Mouse (Mus musculus): Measurements from ENCODE around the gene Osm. TPM values are rescaled to one million over a fixed set of nuclear protein-coding genes. Genes with fewer than 3 reads are reported as not detected.
A peak's percentile ranks its signal among the peaks of the same experiment; 100 is the strongest.

Osm gene
- polyA plus RNA-seq, 1 experiment from 2014 or later = 0.55 TPM

DNA sequence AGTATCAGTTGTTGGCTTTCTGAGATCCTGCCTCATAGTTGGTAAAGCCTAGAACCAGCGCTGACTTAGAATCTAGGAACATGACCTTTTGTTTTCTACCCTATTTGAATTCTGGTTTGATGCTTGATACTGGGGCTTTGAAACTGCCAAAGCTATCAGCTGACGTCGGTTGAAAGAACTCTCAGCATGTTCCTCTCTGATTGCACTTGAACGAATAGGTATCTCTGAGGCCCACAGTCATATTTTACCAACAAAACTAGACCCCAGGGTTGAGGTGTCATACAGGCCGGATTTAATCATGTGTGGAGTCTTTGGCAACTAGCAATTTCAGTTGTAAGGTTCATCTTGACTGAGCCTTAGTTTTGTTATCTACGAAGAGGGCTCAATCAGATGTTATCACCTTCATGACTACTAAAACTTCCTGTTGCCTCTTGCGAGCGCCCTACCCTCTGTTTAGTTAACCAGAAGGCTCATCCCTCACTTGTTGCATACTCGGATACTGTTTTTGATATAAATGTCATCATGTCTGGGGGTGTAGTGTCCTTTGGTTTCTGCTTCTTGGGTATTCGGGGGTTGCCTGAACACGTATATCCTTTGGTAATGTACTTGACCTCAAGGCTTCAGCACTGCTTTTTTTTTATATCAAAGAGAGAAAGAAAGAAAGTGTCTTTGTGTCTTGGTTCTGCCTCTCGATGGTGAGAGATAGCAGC, 33.1 kb upstream of the Osm start:
- peak overlapping the region; percentile 4; the same call in 1 of the 2 replicates for H3K9ac ChIP-seq
- no peak overlapping the region for H3K4me2 ChIP-seq
- no peaks in the 10 kb centered on the region for H3K27me3 ChIP-seq (replicated peaks)
- WGBS (ENCODE audit: insufficient replicate concordance) = 45% methylated on average over 12 of the region's 12 CpGs
- H3K9me3 ChIP-seq (replicated peaks) = no peaks in the 10 kb centered on the region
- peaks cover 11% of the 10 kb centered on the region for H3K36me3 ChIP-seq
- H3K4me3 ChIP-seq = no peak overlapping the region
- peaks cover 21% of the 10 kb centered on the region for H3K4me1 ChIP-seq
- H3K27ac ChIP-seq = peak overlapping the region; percentile 33
- ATAC-seq = no peak

GRCm38 (mm10) chr11:4203705-4204074, 32.5 kb upstream of the Osm start:
- Histone ChIP-seq H3K27ac (peak overlapping the region; percentile 33), H3K4me3 (no peak overlapping the region), H3K4me2 (no peak overlapping the region), H3K4me1 (peaks cover 21% of the 10 kb centered on the region), H3K27me3 (replicated peaks) (no peaks in the 10 kb centered on the region), H3K9me3 (replicated peaks) (no peaks in the 10 kb centered on the region), H3K9ac (peak overlapping the region; percentile 4; the same call in 1 of the 2 replicates), H3K36me3 (peaks cover 16% of the 10 kb centered on the region)
- WGBS (ENCODE audit: insufficient replicate concordance) = 35% methylated on average over 2 of the region's 2 CpGs
- no peak for ATAC-seq

- H3K9ac ChIP-seq = no peak overlapping the region
- no peaks in the 10 kb centered on the region for H3K9me3 ChIP-seq (replicated peaks)
- peaks cover 21% of the 10 kb centered on the region for H3K4me1 ChIP-seq
- no peaks in the 10 kb centered on the region for H3K27me3 ChIP-seq (replicated peaks)
- H3K4me2 ChIP-seq = no peak overlapping the region
- no peak overlapping the region for H3K27ac ChIP-seq
- WGBS (ENCODE audit: insufficient replicate concordance) = 83% methylated on average over 5 of the region's 5 CpGs
- no peak overlapping the region for H3K4me3 ChIP-seq
- ATAC-seq = no peak
- peaks cover 28% of the 10 kb centered on the region for H3K36me3 ChIP-seq
These were observed 31.0 kb upstream of the Osm start for GRCm38 (mm10) chr11:4205097-4205655.

DNA sequence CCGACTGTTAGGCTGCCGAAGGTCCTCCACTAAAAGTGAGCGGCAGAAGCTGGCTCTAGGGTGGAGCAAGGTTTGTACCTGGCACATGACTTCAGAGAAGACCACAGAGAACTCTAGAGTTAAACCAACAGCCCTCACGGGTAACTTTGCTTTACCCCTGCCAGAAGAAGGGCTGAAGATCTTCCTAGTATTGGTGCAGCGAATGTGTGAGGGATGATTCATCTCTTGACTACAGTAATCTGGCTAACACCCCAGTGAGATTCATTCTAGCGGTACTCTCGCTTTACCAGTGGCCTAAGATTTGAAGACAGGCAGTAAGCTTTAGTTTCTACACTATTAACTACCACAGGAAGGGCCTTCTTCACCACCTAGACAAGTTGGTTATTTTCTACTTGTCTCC, 30.3 kb upstream of the Osm start:
- WGBS (ENCODE audit: insufficient replicate concordance) = 70% methylated on average over 7 of the region's 7 CpGs
- Histone ChIP-seq H3K4me1 (peaks cover 21% of the 10 kb centered on the region), H3K36me3 (peaks cover 35% of the 10 kb centered on the region), H3K4me2 (no peak overlapping the region), H3K9ac (no peak overlapping the region), H3K27me3 (replicated peaks) (no peaks in the 10 kb centered on the region), H3K9me3 (replicated peaks) (no peaks in the 10 kb centered on the region), H3K27ac (no peak overlapping the region), H3K4me3 (no peak overlapping the region)
- no peak for ATAC-seq

DNA sequence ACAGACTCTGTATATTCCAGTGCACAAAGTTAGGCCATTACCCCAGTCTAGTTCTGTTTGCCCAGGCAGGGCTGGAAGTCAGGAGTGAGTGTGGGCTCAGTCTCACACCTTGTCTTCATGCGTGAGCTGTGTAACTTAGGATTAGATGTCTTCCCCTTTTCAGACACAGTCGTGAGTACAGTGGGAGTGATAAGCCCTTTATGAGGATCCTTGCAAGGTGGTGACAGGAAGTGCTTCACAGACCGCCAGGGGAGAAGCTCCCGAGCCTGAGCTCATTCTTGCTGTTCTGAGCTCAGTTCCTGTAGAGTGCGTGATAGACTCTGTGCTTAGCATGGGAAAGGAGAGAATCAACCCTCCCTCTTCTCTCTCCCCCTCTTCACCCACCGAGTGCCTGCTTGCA, 29.7 kb upstream of the Osm start:
- ATAC-seq = no peak
- 21% methylated on average over 6 of the region's 6 CpGs for WGBS (ENCODE audit: insufficient replicate concordance)

GRCm38 (mm10) chr11:4207655-4208054, 28.6 kb upstream of the Osm start:
- WGBS (ENCODE audit: insufficient replicate concordance) = 84% methylated on average over 9 of the region's 9 CpGs

More for the DNA sequence above, 29.7 kb upstream of the Osm start:
- H3K9me3 ChIP-seq (replicated peaks) = no peaks in the 10 kb centered on the region
- no peaks in the 10 kb centered on the region for H3K27me3 ChIP-seq (replicated peaks)
- H3K4me1 ChIP-seq = peaks cover 21% of the 10 kb centered on the region
- no peak overlapping the region for H3K9ac ChIP-seq
- H3K4me3 ChIP-seq = no peak overlapping the region
- no peak overlapping the region for H3K27ac ChIP-seq
- H3K4me2 ChIP-seq = no peak overlapping the region
- H3K36me3 ChIP-seq = peaks cover 39% of the 10 kb centered on the region

DNA sequence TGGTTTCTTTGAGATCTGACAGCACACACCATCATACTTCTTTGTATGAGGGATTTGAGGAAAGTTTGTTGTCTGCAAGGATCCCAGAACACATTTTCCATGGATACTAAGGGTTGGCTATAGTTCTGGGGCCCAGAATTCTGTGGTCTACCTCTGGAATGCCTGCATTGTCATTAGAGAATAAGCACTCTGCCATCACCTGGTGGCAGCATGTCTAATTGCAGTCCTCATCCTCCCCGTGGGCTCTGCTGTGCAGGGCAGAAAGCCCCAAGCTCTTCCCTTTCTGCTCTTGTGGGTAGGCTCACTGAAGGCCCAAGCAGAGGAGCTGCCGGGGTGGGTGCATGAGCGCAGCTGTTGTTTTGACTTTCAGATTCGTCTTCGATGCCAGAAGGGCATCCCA, 26.7 kb upstream of the Osm start:
- H3K36me3 ChIP-seq = peaks cover 63% of the 10 kb centered on the region
- no peak overlapping the region for H3K4me3 ChIP-seq
- H3K27me3 ChIP-seq (replicated peaks) = no peaks in the 10 kb centered on the region
- H3K4me1 ChIP-seq = peaks cover 3% of the 10 kb centered on the region; the same call in 1 of the 2 replicates
- no peak for ATAC-seq
- H3K27ac ChIP-seq = no peak overlapping the region
- H3K9me3 ChIP-seq (replicated peaks) = no peaks in the 10 kb centered on the region
- 70% methylated on average over 5 of the region's 5 CpGs for WGBS (ENCODE audit: insufficient replicate concordance)
- H3K4me2 ChIP-seq = no peak overlapping the region
- H3K9ac ChIP-seq = no peak overlapping the region

More at GRCm38 (mm10) chr11:4207655-4208054, 28.6 kb upstream of the Osm start:
- no peak overlapping the region for H3K4me2 ChIP-seq
- ATAC-seq = no peak
- no peak overlapping the region for H3K27ac ChIP-seq
- H3K4me3 ChIP-seq = no peak overlapping the region
- H3K9me3 ChIP-seq (replicated peaks) = no peaks in the 10 kb centered on the region
- H3K36me3 ChIP-seq = peaks cover 49% of the 10 kb centered on the region
- H3K9ac ChIP-seq = no peak overlapping the region
- peaks cover 17% of the 10 kb centered on the region for H3K4me1 ChIP-seq
- H3K27me3 ChIP-seq (replicated peaks) = no peaks in the 10 kb centered on the region

- peaks cover 3% of the 10 kb centered on the region; the same call in 1 of the 2 replicates for H3K4me1 ChIP-seq
- ATAC-seq = no peak
- no peaks in the 10 kb centered on the region for H3K27me3 ChIP-seq (replicated peaks)
- H3K4me3 ChIP-seq = no peak overlapping the region
- H3K9ac ChIP-seq = no peak overlapping the region
- peaks cover 70% of the 10 kb centered on the region for H3K36me3 ChIP-seq
- H3K4me2 ChIP-seq = no peak overlapping the region
- H3K27ac ChIP-seq = no peak overlapping the region
- H3K9me3 ChIP-seq (replicated peaks) = no peaks in the 10 kb centered on the region
- 58% methylated on average over 1 of the region's 1 CpGs for WGBS (ENCODE audit: insufficient replicate concordance)
These were observed 25.4 kb upstream of the Osm start for GRCm38 (mm10) chr11:4210786-4211185.

DNA sequence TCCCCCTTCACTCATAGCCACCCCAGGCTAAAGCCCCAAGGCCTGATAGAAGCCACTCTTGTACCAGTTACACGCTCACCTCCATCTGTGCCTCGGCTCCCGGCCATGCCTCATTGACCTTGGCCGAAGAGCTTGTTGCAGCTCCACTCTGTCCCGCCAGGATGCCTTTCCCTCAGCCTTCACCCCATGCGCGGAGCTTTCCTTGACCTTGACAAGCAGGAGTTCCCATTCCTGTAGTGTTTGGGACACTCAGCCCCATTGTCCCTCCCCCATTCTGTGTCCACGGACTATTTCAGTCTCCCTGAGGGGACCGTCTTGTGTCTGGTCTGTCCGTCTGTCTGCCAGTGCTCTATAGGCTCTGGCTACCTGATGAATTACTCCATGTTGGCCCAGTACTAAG, 23.1 kb upstream of the Osm start:
- H3K9ac ChIP-seq = no peak overlapping the region
- H3K4me1 ChIP-seq = peaks cover 6% of the 10 kb centered on the region
- H3K27ac ChIP-seq = no peak overlapping the region
- no peak overlapping the region for H3K4me2 ChIP-seq
- H3K36me3 ChIP-seq = peaks cover 60% of the 10 kb centered on the region
- H3K9me3 ChIP-seq (replicated peaks) = no peaks in the 10 kb centered on the region
- 91% methylated on average over 10 of the region's 10 CpGs for WGBS (ENCODE audit: insufficient replicate concordance)
- H3K27me3 ChIP-seq (replicated peaks) = no peaks in the 10 kb centered on the region; the same call in 1 of the 2 replicates
- no peak overlapping the region for H3K4me3 ChIP-seq
- no peak for ATAC-seq

- Histone ChIP-seq H3K27me3 (replicated peaks) (peaks cover 15% of the 10 kb centered on the region), H3K4me2 (no peak overlapping the region), H3K4me1 (peaks cover 20% of the 10 kb centered on the region), H3K9ac (no peak overlapping the region), H3K36me3 (peaks cover 48% of the 10 kb centered on the region), H3K9me3 (replicated peaks) (no peaks in the 10 kb centered on the region), H3K27ac (no peak overlapping the region), H3K4me3 (no peak overlapping the region)
- no peak for ATAC-seq
- 90% methylated on average over 14 of the region's 14 CpGs for WGBS (ENCODE audit: insufficient replicate concordance)
These were observed 21.6 kb upstream of the Osm start for GRCm38 (mm10) chr11:4214572-4214971.

DNA sequence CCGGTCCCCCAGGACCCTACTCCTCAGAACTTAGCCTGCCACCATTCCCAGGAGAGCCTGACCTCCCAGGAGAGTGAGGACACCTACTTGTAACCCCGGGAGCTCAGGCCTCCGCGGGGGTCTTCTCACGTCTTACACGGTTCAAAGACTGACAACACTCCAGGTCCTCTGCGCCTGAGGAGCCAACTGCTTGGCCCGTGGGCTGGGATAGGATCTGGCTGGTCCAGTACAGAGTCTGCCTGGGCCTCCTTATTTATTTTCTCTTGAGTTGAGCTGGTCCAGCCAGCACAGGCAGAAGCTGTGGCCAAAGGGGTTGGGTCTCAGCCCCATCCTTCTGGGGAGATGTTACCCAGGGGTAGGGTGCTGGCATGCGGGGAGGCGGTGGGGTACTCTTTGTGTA, 21.2 kb upstream of the Osm start:
- WGBS (ENCODE audit: insufficient replicate concordance) = 77% methylated on average over 10 of the region's 10 CpGs
- ATAC-seq = no peak
- H3K36me3 ChIP-seq = peaks cover 44% of the 10 kb centered on the region
- H3K27me3 ChIP-seq (replicated peaks) = peaks cover 19% of the 10 kb centered on the region
- H3K9ac ChIP-seq = no peak overlapping the region
- H3K27ac ChIP-seq = no peak overlapping the region
- H3K4me1 ChIP-seq = peaks cover 25% of the 10 kb centered on the region
- H3K9me3 ChIP-seq (replicated peaks) = no peaks in the 10 kb centered on the region
- H3K4me2 ChIP-seq = no peak overlapping the region
- no peak overlapping the region for H3K4me3 ChIP-seq

- H3K4me2 ChIP-seq = no peak overlapping the region
- peaks cover 22% of the 10 kb centered on the region for H3K27me3 ChIP-seq (replicated peaks)
- ATAC-seq = no peak
- H3K27ac ChIP-seq = no peak overlapping the region
- no peaks in the 10 kb centered on the region for H3K9me3 ChIP-seq (replicated peaks)
- 79% methylated on average over 9 of the region's 9 CpGs for WGBS (ENCODE audit: insufficient replicate concordance)
- H3K9ac ChIP-seq = no peak overlapping the region
- H3K36me3 ChIP-seq = peaks cover 33% of the 10 kb centered on the region
- H3K4me1 ChIP-seq = peaks cover 35% of the 10 kb centered on the region
- no peak overlapping the region for H3K4me3 ChIP-seq
These were observed 19.8 kb upstream of the Osm start for GRCm38 (mm10) chr11:4216248-4217000.

All from liver, embryonic 12.5 days (tissue).